Mouse (Mus musculus) bone marrow macrophage, adult 2 months (primary cell): ENCODE measurements around the gene Ccdc137. TPM values are rescaled to one million over a fixed set of nuclear protein-coding genes. Genes with fewer than 3 reads are reported as not detected.

Source experiments
- H3K27ac ChIP-seq: 2 replicates; pipeline ENCODE4 v1.5.1; 2012; ENCODE audit warnings: low read depth, low read length; ENCODE audit not compliant: insufficient read depth
- H3K4me1 ChIP-seq: 2 replicates; pipeline ENCODE4 v1.6.1; 2012; ENCODE audit warnings: low read length; ENCODE audit not compliant: control insufficient read depth, insufficient read depth
- H3K4me3 ChIP-seq: 2 replicates; pipeline ENCODE4 v1.5.1; 2012; ENCODE audit warnings: mild to moderate bottlenecking, low read length, moderate library complexity; ENCODE audit not compliant: insufficient read depth
- CTCF ChIP-seq: IDR thresholded peaks from 2 replicates; pipeline ENCODE4 v1.5.1; 2012; ENCODE audit warnings: low read depth, mild to moderate bottlenecking, low read length, moderate library complexity
- POLR2A ChIP-seq: IDR thresholded peaks from 2 replicates; pipeline ENCODE4 v1.6.1; 2012; ENCODE audit warnings: mild to moderate bottlenecking, low read depth, low read length, borderline replicate concordance
- polyA plus RNA-seq: library from polyadenylated mRNA; stranded (reverse); fragments of >200 nt; gene quantifications from 2 replicates; pipeline ENCODE4 v1.2.4, GENCODE M21; 2012; ENCODE audit not compliant: missing spikeins, insufficient read depth, insufficient read length

Gene Ccdc137
- polyA plus RNA-seq, 1 experiment, result 9.9 TPM

- H3K27ac ChIP-seq, result no peak overlapping the region
- H3K4me1 ChIP-seq, result peaks cover 23% of the 10 kb centered on the region
- no peak overlapping the region for H3K4me3 ChIP-seq
- no peak for TF ChIP-seq CTCF
- no peak for TF ChIP-seq POLR2A
Measured at GRCm38 (mm10) chr11:120497436-120497835, 39.5 kb downstream of the Ccdc137 start.

- TF ChIP-seq POLR2A, result no peak
- TF ChIP-seq CTCF, result no peak
- Histone ChIP-seq H3K4me3 (no peak overlapping the region), H3K27ac (no peak overlapping the region), H3K4me1 (peaks cover 20% of the 10 kb centered on the region)
Measured at GRCm38 (mm10) chr11:120498226-120498625, 40.3 kb downstream of the Ccdc137 start.

GRCm38 (mm10) chr11:120498891-120499290 lies 41.0 kb downstream of the Ccdc137 start:
- peaks cover 13% of the 10 kb centered on the region for H3K4me1 ChIP-seq
- H3K27ac ChIP-seq, result no peak overlapping the region
- TF ChIP-seq CTCF (no peak), POLR2A (no peak)
- H3K4me3 ChIP-seq, result no peak overlapping the region

GRCm38 (mm10) chr11:120499894-120500293 lies 42.0 kb downstream of the Ccdc137 start:
- Histone ChIP-seq H3K4me3 (no peak overlapping the region), H3K27ac (no peak overlapping the region), H3K4me1 (peaks cover 7% of the 10 kb centered on the region; the same call in 1 of the 2 replicates)
- TF ChIP-seq CTCF (no peak), POLR2A (no peak)

- TF ChIP-seq CTCF, result no peak
- no peak for TF ChIP-seq POLR2A
- no peak overlapping the region for H3K4me3 ChIP-seq
- H3K27ac ChIP-seq, result no peak overlapping the region
- H3K4me1 ChIP-seq, result peaks cover 7% of the 10 kb centered on the region; the same call in 1 of the 2 replicates
Measured at GRCm38 (mm10) chr11:120500357-120500756, 42.4 kb downstream of the Ccdc137 start.

GRCm38 (mm10) chr11:120501018-120501417 lies 43.1 kb downstream of the Ccdc137 start:
- Histone ChIP-seq H3K27ac (no peak overlapping the region), H3K4me3 (no peak overlapping the region), H3K4me1 (peaks cover 7% of the 10 kb centered on the region; the same call in 1 of the 2 replicates)
- TF ChIP-seq POLR2A, result no peak
- TF ChIP-seq CTCF, result no peak

GRCm38 (mm10) chr11:120501701-120502100 lies 43.8 kb downstream of the Ccdc137 start:
- TF ChIP-seq POLR2A (no peak), CTCF (no peak)
- H3K4me1 ChIP-seq, result peaks cover 7% of the 10 kb centered on the region; the same call in 1 of the 2 replicates
- no peak overlapping the region for H3K27ac ChIP-seq
- H3K4me3 ChIP-seq, result no peak overlapping the region

- TF ChIP-seq POLR2A (no peak), CTCF (no peak)
- Histone ChIP-seq H3K4me3 (no peak overlapping the region), H3K27ac (no peak overlapping the region), H3K4me1 (peaks cover 7% of the 10 kb centered on the region)
Measured at GRCm38 (mm10) chr11:120505661-120506060, 47.7 kb downstream of the Ccdc137 start.

GRCm38 (mm10) chr11:120506899-120507298 lies 49.0 kb downstream of the Ccdc137 start:
- Histone ChIP-seq H3K4me3 (no peak overlapping the region), H3K4me1 (peaks cover 9% of the 10 kb centered on the region), H3K27ac (no peak overlapping the region)
- TF ChIP-seq POLR2A (no peak), CTCF (no peak)

- H3K4me1 ChIP-seq, result peaks cover 9% of the 10 kb centered on the region
- TF ChIP-seq CTCF, result no peak
- TF ChIP-seq POLR2A, result no peak
- no peak overlapping the region for H3K4me3 ChIP-seq
- no peak overlapping the region for H3K27ac ChIP-seq
Measured at GRCm38 (mm10) chr11:120507611-120508289, 49.8 kb downstream of the Ccdc137 start.

- H3K4me1 ChIP-seq, result peaks cover 9% of the 10 kb centered on the region
- TF ChIP-seq POLR2A (no peak), CTCF (no peak)
- no peak overlapping the region for H3K27ac ChIP-seq
- no peak overlapping the region for H3K4me3 ChIP-seq
Measured at GRCm38 (mm10) chr11:120508290-120508870, 50.5 kb downstream of the Ccdc137 start.
